ENCODE assay signal across 8 mouse cellular contexts in the genomic region with DNA sequence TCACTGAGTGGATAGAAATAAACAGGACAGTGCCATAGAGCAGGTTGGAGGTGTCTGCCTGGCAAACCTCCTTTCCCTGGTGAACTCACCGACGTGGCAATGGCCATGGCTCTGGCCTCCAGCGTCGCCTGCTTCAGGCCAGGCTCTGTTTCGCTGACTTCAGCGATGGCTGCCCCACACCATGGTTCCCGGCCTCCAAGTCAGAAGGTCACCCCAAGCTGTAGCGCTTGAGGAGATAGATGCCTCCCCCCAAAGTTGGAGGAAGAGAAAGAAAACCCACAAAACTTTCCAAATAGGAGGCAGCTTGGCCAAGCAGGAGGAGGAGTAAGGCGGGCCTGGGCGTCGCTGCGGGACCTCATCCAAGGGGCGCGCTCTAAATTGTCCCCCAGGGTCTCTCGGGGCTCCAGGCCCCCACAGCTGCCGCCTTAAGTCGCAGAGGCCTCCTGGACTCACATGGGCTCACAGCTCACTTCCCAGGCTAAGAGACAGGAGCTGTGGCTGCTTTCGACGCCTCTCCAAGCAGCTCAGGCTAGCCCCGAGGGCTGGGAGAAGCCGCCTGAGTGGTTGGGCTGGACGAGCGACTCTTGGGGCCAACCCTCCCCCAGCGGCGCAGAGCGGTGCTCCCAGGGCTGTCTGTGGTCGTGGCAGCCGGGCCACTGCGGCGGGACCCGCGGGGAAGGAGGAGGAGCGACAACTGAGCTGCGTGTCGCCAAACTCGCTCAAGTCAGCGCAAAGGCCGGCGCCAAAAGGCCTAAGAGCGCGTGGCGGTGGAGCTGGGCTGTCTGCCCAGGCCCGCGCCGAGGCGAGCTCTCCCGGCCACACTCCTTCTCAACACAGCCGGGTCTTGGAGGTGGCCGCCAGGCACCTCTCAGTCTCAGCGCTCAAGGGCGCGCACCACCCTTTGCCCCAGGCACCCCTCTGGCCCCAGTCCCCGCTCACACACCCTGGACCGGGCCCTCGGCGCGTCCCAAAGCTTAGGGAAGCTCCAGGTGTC. TPM values are rescaled to one million over a fixed set of nuclear protein-coding genes. Genes with fewer than 3 reads are reported as not detected.
A peak's percentile ranks its signal among the peaks of the same experiment; 100 is the strongest.
DNase-seq lines count a peak whose midpoint lies in the region.

A gene (minus strand): TSS at position 778 of the 994 bp plus-strand sequence.

- DNase-seq in ZHBTc4 (ENCODE audit: low read depth, low spot score): peak; percentile 79
- peak; percentile 50 for DNase-seq in cerebellum, adult 9-10 months
- peak; percentile 61 for DNase-seq in forelimb bud, embryonic 11.5 days (ENCODE audit: low read depth, low spot score)
- peak; percentile 77 for DNase-seq in heart, postnatal 4 days
- peak; percentile 55 to 62 for DNase-seq in layer of hippocampus, postnatal 14 days (ENCODE audit: low spot score in 2 of 2)
- peak; percentile 75 to 87 for DNase-seq in lung, postnatal 4 days
- DNase-seq in skeletal muscle tissue, adult 2 months (ENCODE audit: low read depth, low spot score): peak; percentile 58
- DNase-seq in thymus, postnatal 14 days: no peak

RNA-seq across cellular contexts. Expression of the gene that starts here (rescaled TPM):
- 10 to 100 TPM; 10.5 to 10.9 TPM for total RNA-seq in heart, postnatal 4 days (2021)
- 10 to 100 TPM; 14.7 to 17.0 TPM for total RNA-seq in layer of hippocampus, postnatal 14 days (2021)
